Mouse (Mus musculus) heart, embryonic 14.5 days (tissue): ENCODE measurements around the gene Cd163. TPM values are rescaled to one million over a fixed set of nuclear protein-coding genes. Genes with fewer than 3 reads are reported as not detected.

Source experiments
- ATAC-seq: fragments of 200-750 bp; cut with Nextera tagmentation; 2 replicates; pipeline ENCODE4 v1.8.0; 2017; ENCODE audit warnings: low read depth, moderate TSS enrichment; ENCODE audit not compliant: insufficient number of reproducible peaks, insufficient read depth, low FRiP score
- H3K27ac ChIP-seq, 2 experiments: fragments of 200-500 bp in 1 of 2; fragments of 300-500 bp in 1 of 2; sonication (generic) in 1 of 2; replicated peaks in 1 of 2; 2 replicates each; pipeline ENCODE4 v1.5.1; 2012 to 2014; ENCODE audit warnings: low read depth in 2 of 2, low read length in 2 of 2, control low read depth in 1 of 2, mild to moderate bottlenecking in 1 of 2, mixed read lengths in 1 of 2; ENCODE audit not compliant: control insufficient read depth in 1 of 2, insufficient read depth in 1 of 2
- H3K27me3 ChIP-seq: fragments of 300-500 bp; sonication (generic); 2 replicates; pipeline ENCODE4 v1.6.1; 2014; ENCODE audit warnings: mild to moderate bottlenecking, low read length, control low read depth; ENCODE audit not compliant: control insufficient read depth, insufficient read depth
- H3K36me3 ChIP-seq: fragments of 300-500 bp; sonication (generic); 2 replicates; pipeline ENCODE4 v1.6.1; 2014; ENCODE audit warnings: mild to moderate bottlenecking, control low read depth, low read length, mixed read lengths; ENCODE audit not compliant: control insufficient read depth, insufficient read depth
- H3K4me1 ChIP-seq, 2 experiments: fragments of 200-500 bp in 1 of 2; fragments of 300-500 bp in 1 of 2; sonication (generic) in 1 of 2; 2 replicates each; pipeline ENCODE4 v1.6.1; 2012 to 2014; ENCODE audit warnings: low read length in 2 of 2, control low read depth in 1 of 2, mixed read lengths in 1 of 2; ENCODE audit not compliant: control insufficient read depth in 2 of 2, insufficient read depth in 2 of 2
- H3K4me2 ChIP-seq: fragments of 300-500 bp; sonication (generic); 2 replicates; pipeline ENCODE4 v1.6.1; 2014; ENCODE audit warnings: mild to moderate bottlenecking, low read length
- H3K4me3 ChIP-seq, 2 experiments: fragments of 200-500 bp in 1 of 2; fragments of 300-500 bp in 1 of 2; sonication (generic) in 1 of 2; 2 replicates each; pipeline ENCODE4 v1.5.1; 2012 to 2014; ENCODE audit warnings: low read length in 2 of 2, mild to moderate bottlenecking in 2 of 2, control low read depth in 1 of 2, low read depth in 1 of 2, moderate library complexity in 1 of 2; ENCODE audit not compliant: control insufficient read depth in 1 of 2, insufficient read depth in 1 of 2
- H3K9ac ChIP-seq: fragments of 300-500 bp; sonication (generic); 2 replicates; pipeline ENCODE4 v1.6.1; 2014; ENCODE audit warnings: mild to moderate bottlenecking, low read length
- H3K9me3 ChIP-seq: fragments of 300-500 bp; sonication (generic); 2 replicates; pipeline ENCODE4 v1.6.1; 2016; ENCODE audit warnings: low read length, control low read depth; ENCODE audit not compliant: control insufficient read depth
- WGBS: fragments of 180-500 bp; shearing (Covaris S2); extraction: QIAGEN DNeasy Blood & Tissue Kit; methylation state at CpG from one replicate; pipeline ENCODE4 v1.1.7; 2014; 5-methylcytosine and 5-hydroxymethylcytosine counted together
- polyA plus RNA-seq: library from polyadenylated mRNA; unstranded; fragments of >200 nt; fragmentation: Nextera tagmentation; extraction: Ambion mirVana; gene quantifications from 2 replicates; pipeline ENCODE4 v1.2.1, GENCODE M21; 2014

Cd163 gene
- 0.12 and 0.13 TPM in 2 replicates for polyA plus RNA-seq

DNA sequence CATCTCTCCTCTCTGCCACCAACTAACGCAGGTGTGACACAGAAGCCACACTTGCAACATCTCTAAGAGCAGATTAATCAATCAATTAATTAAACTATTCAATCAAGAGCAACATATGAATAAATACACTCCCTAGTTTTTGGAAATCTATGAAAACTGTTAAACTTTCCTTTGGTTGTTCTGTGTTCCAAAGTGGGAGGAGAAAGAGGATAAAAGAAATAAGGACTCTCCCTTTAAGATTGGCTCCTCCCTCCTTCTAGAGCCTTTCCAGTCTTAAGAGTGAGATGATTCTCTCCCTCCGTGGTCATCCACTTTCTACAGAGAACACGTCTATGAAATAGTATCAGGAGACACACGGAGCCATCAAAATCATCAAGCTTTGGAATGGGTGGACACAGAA, at the start of gene Cd163:
Gene Cd163, plus strand, starts transcription at position 301 of the 400 bp plus-strand sequence.
- WGBS, result 76% methylated on average over 4 of the region's 4 CpGs
- no peak within 1 kb of the TSS for H3K4me3 ChIP-seq
- ATAC-seq, result no peak
- no peak within 1 kb of the TSS for H3K9ac ChIP-seq
- no peaks in the 10 kb centered on the region for H3K36me3 ChIP-seq
- H3K27ac ChIP-seq, result no peak within 1 kb of the TSS
- no peaks in the 10 kb centered on the region for H3K4me1 ChIP-seq
- no peak within 1 kb of the TSS for H3K4me2 ChIP-seq
- no peaks in the 10 kb centered on the region for H3K27me3 ChIP-seq
- no peaks in the 10 kb centered on the region for H3K9me3 ChIP-seq

DNA sequence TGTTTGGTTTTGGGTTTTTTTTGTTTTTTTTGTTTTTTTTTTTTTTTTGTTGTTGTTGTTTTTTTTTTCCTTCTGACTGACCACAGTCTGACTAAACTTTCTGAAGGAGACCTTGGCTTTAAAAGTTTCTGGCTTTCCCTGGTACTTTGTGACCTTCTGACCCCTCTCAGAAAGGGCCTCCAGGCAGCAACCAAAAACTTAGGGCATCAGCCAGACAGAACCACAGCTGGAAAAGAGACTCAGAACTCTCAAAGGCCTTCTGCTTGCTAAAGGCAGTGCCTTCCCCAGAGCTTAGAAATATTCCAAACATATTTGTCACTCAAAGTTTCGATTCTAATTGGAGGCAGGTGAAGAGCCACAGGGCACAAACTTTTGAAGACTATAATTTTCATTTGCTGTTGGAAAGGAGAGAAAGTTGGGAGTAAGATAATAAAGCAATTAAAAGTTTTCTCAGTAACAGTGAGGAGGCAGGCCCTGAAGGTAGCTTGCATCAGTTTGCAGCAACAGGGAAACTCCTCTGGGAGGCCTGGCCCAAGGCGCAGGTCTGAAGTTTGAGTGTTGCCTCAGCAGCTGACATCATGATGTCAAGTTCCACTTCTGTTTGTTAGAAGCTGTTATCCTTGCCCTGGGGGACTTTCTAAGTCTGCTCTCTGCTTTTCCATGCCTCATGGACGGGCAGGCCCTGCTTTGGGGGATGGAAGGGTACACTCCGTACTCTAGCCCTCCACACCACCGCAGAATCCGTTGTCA, 48.6 kb upstream of the Cd163 start:
- 65% methylated on average over 6 of the region's 6 CpGs for WGBS
- Histone ChIP-seq H3K27me3 (no peaks in the 10 kb centered on the region), H3K9me3 (no peaks in the 10 kb centered on the region), H3K9ac (no peak overlapping the region), H3K4me1 (no peaks in the 10 kb centered on the region), H3K36me3 (no peaks in the 10 kb centered on the region), H3K4me2 (no peak overlapping the region), H3K4me3 (no peak overlapping the region), H3K27ac (no peak overlapping the region)
- ATAC-seq, result no peak

DNA sequence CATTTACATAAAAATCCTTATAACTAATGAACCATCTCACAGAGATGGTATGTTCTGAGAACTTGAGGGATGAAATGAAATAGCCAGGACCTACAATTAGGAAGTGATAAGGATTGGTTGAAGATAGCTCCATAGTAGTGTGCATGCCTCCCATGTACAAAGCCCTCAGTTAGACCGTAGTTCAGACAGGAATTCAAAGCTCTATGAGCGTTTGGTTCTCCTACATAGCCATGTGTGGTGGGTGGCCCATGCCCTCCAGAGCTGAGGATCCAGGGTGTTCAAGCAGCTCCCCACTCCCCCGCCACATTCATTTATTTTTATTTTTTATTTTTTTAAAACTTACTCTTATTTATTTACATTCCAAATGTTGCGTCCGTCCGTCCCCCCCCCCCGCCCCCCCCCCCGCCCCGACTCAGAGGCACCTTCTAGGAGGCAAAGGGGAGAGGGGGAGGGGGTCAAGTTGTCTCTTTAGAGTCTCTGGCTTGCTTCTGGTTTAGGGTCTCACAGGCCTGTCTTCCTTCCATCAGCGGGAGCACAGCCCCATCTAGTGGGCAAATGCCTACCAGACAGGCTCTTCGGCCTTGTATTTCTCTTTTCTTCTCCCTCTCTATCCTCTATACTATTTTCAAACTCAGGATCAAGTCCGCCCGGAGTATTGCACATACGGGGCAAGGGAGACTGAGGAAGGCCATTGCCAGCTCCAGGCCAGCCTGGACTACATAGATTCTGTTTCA, 44.1 kb upstream of the Cd163 start:
- 24% methylated on average over 12 of the region's 14 CpGs for WGBS
- no peak overlapping the region for H3K27ac ChIP-seq
- H3K9ac ChIP-seq, result no peak overlapping the region
- no peak overlapping the region for H3K4me3 ChIP-seq
- no peaks in the 10 kb centered on the region for H3K4me1 ChIP-seq
- H3K36me3 ChIP-seq, result no peaks in the 10 kb centered on the region
- H3K9me3 ChIP-seq, result no peaks in the 10 kb centered on the region
- no peaks in the 10 kb centered on the region for H3K27me3 ChIP-seq
- no peak overlapping the region for H3K4me2 ChIP-seq
- ATAC-seq, result 0 out of 2 replicates have a peak, but pooled peaks have one; percentile 43

DNA sequence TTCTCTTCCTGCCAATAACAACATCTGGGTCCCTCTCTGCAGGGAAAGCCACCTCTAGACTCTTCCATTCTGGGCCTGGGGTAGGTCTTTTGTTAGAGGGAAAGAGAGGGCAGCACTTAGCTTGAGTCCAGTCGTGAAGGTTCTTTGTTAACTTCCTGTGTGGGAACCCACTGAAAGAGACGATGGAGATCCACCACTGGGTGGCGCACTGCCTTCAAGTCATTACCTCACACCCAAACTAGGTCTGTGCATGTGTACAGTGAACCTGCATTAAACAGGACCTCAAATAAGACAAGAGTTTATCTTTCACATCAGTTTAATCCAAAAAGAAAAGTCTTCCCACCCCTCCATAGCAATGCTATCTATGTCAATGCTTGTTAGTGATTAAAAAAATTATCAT, 41.8 kb upstream of the Cd163 start:
- WGBS, result 3% methylated on average over 3 of the region's 3 CpGs
- no peaks in the 10 kb centered on the region for H3K9me3 ChIP-seq
- H3K36me3 ChIP-seq, result no peaks in the 10 kb centered on the region
- H3K4me1 ChIP-seq, result no peaks in the 10 kb centered on the region
- H3K4me3 ChIP-seq, result no peak overlapping the region
- no peak for ATAC-seq
- no peaks in the 10 kb centered on the region for H3K27me3 ChIP-seq
- no peak overlapping the region for H3K4me2 ChIP-seq
- no peak overlapping the region for H3K9ac ChIP-seq
- H3K27ac ChIP-seq, result no peak overlapping the region

DNA sequence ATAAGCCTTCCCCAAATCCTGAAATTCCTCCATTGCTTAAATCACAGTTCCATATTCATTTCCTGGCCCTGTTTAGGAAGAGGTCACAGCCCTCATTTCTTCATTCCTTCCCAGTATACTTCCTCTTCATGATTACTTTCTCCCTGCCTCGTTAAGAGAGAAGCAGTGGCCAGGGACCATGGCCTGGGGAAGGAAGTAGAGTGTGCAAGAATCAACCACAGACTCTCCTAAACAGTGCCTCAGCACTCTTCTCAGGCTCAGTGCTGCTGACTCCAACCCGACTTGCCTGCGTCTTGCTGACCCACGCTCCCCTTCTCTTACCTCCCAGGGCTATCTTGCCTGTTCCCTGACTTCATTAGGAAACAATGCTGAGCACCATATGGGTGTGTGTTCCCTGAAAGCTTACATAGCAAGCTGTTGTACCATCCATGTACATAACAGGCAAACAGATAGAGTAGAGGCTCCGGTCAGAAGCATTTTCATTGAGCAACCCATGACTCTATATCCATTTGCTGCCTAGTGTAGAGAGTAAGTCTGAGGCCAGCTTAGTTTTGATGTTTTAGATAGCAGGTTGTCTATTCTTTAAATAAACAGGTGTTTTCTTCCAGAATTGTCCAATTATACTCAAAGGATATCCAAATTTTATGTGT, 31.1 kb upstream of the Cd163 start:
- Histone ChIP-seq H3K4me2 (no peak overlapping the region), H3K27me3 (no peaks in the 10 kb centered on the region), H3K9me3 (no peaks in the 10 kb centered on the region), H3K4me1 (no peaks in the 10 kb centered on the region), H3K9ac (no peak overlapping the region), H3K36me3 (no peaks in the 10 kb centered on the region), H3K27ac (no peak overlapping the region), H3K4me3 (no peak overlapping the region)
- 56% methylated on average over 5 of the region's 5 CpGs for WGBS
- no peak for ATAC-seq

DNA sequence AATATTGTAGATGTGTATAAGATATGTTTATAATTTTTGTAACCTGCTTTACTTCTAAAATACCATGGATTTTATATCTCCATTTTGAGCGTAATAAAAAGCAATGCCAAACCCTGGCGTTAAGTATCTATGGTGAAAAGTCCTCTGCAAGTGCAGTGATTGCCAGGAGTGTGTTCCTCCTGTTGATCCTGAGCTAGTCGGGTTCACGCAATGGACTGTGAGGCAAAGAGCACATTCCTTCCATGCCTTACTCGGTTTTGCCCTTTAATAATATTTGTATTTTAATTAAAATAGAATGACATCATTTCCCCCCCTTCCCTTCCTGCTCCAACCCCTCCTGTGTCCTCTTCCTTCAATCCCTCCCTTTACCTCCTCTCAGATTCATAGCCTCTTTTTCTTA, 26.8 kb upstream of the Cd163 start:
- WGBS, result 73% methylated on average over 5 of the region's 5 CpGs
- Histone ChIP-seq H3K9me3 (no peaks in the 10 kb centered on the region), H3K27ac (no peak overlapping the region)

DNA sequence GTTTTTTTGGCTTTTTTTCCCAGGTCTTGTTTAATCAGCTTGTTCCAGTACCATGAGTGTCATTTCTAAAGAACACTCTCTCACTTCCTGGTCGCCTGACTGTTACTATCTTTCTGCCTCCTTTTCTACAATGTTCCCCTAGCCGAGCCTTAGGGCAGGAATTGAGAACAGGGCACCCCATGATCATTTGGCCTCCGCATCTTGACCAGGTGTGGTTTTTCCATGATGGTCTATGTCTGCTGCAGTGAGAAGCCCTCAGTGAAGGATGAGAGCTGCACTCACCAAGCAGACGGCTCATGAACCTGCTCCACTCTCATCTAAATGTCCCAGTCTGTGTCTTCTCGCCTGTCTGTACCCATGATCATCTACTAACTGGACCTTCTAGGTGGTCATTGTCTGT, 26.2 kb upstream of the Cd163 start:
- Histone ChIP-seq H3K4me3 (no peak overlapping the region), H3K36me3 (no peaks in the 10 kb centered on the region), H3K9me3 (no peaks in the 10 kb centered on the region), H3K4me1 (no peaks in the 10 kb centered on the region), H3K27me3 (no peaks in the 10 kb centered on the region), H3K27ac (no peak overlapping the region), H3K9ac (no peak overlapping the region), H3K4me2 (no peak overlapping the region)
- 61% methylated on average over 5 of the region's 5 CpGs for WGBS
- ATAC-seq, result no peak

More for the DNA sequence above, 26.8 kb upstream of the Cd163 start:
- ATAC-seq, result no peak
- H3K36me3 ChIP-seq, result no peaks in the 10 kb centered on the region
- no peak overlapping the region for H3K4me3 ChIP-seq
- no peaks in the 10 kb centered on the region for H3K27me3 ChIP-seq
- no peaks in the 10 kb centered on the region for H3K4me1 ChIP-seq
- no peak overlapping the region for H3K4me2 ChIP-seq
- H3K9ac ChIP-seq, result no peak overlapping the region
